Mouse (Mus musculus): ENCODE data around the gene Hist1h4a.

Hist1h4a gene

GRCm38 (mm10) chr13:23757921-23758320, 3.1 kb downstream of the Hist1h4a start:
- DNase-seq, result no peak

GRCm38 (mm10) chr13:23757211-23757773, 3.7 kb downstream of the Hist1h4a start:
- no peak for DNase-seq

- DNase-seq, result peak; percentile 85 to 92
Measured at GRCm38 (mm10) chr13:23756790-23757189, 4.2 kb downstream of the Hist1h4a start, which contains the start of gene Hist1h4b. Gene Hist1h4b, plus strand, starts transcription at chr13:23757013.

GRCm38 (mm10) chr13:23755000-23755399, 6.0 kb downstream of the Hist1h4a start:
- DNase-seq, result no peak

GRCm38 (mm10) chr13:23753314-23754078, 7.5 kb downstream of the Hist1h4a start:
- no peak for DNase-seq

GRCm38 (mm10) chr13:23752742-23753172, 8.3 kb downstream of the Hist1h4a start:
- DNase-seq, result no peak

GRCm38 (mm10) chr13:23752067-23752741, 8.8 kb downstream of the Hist1h4a start, which contains the start of gene Hist1h3b:
Gene Hist1h3b, plus strand, starts transcription at chr13:23752267.
- DNase-seq, result peak; percentile 87 to 90

GRCm38 (mm10) chr13:23751478-23751956, 9.5 kb downstream of the Hist1h4a start:
- DNase-seq, result peak in 1 of 2 experiments; percentile 28

- DNase-seq, result peak; percentile 57 to 68
Measured at GRCm38 (mm10) chr13:23750839-23751477, 10.1 kb downstream of the Hist1h4a start, which contains the start of gene Hist1h2ab. Gene Hist1h2ab, plus strand, starts transcription at chr13:23751126.

- DNase-seq, result no peak
Measured at GRCm38 (mm10) chr13:23749563-23750121, 11.4 kb downstream of the Hist1h4a start.

GRCm38 (mm10) chr13:23747892-23748288, 13.1 kb downstream of the Hist1h4a start:
- no peak for DNase-seq

- no peak for DNase-seq
Measured at GRCm38 (mm10) chr13:23747081-23747891, 13.7 kb downstream of the Hist1h4a start.

GRCm38 (mm10) chr13:23746201-23747080, 14.6 kb downstream of the Hist1h4a start, which contains the start of gene Hist1h2bb:
Gene Hist1h2bb, plus strand, starts transcription at chr13:23746734.
- DNase-seq, result peak; percentile 83 to 84

GRCm38 (mm10) chr13:23745381-23746161, 15.5 kb downstream of the Hist1h4a start, which contains the start of gene Hist1h3c:
Gene Hist1h3c, minus strand, starts transcription at chr13:23745602.
- DNase-seq, result peak; percentile 78 to 89

- DNase-seq, result no peak
Measured at GRCm38 (mm10) chr13:23744421-23745380, 16.3 kb downstream of the Hist1h4a start.

GRCm38 (mm10) chr13:23743963-23744362, 17.1 kb downstream of the Hist1h4a start:
- DNase-seq, result no peak

GRCm38 (mm10) chr13:23743215-23743614, 17.8 kb downstream of the Hist1h4a start:
- no peak for DNase-seq

- no peak for DNase-seq
Measured at GRCm38 (mm10) chr13:23742007-23742406, 19.0 kb downstream of the Hist1h4a start.
